Mouse (Mus musculus): ENCODE results near the gene Myh1. TPM values are rescaled to one million over a fixed set of nuclear protein-coding genes. Genes with fewer than 3 reads are reported as not detected.

The Myh1 gene
- polyA plus RNA-seq, 1 experiment from 2014 or later = 0.13 TPM

- H3K36me3 ChIP-seq (ENCODE audit: control insufficient read depth, insufficient read depth, low read length) = no peaks in the 10 kb centered on the region
- no peaks in the 10 kb centered on the region for H3K9me3 ChIP-seq (ENCODE audit: control insufficient read depth, low read length)
- no peak overlapping the region for H3K4me3 ChIP-seq (ENCODE audit: low read length)
- no peak overlapping the region for H3K27ac ChIP-seq (ENCODE audit: low read depth, low read length)
- H3K27me3 ChIP-seq (replicated peaks; ENCODE audit: control insufficient read depth, insufficient read depth, low read length) = no peaks in the 10 kb centered on the region
- no peak for ATAC-seq
- 54% methylated on average over 5 of the region's 5 CpGs for WGBS
- no peaks in the 10 kb centered on the region for H3K4me1 ChIP-seq (ENCODE audit: control insufficient read depth, insufficient read depth, low read depth, low read length)
- no peak overlapping the region for H3K9ac ChIP-seq (ENCODE audit: low read depth, low read length)
- no peak overlapping the region for H3K4me2 ChIP-seq (ENCODE audit: low read length)
Measured at GRCm38 (mm10) chr11:67164851-67165250, 35.0 kb upstream of the Myh1 start.

- whole genome bisulfite sequencing = 28% methylated on average over 5 of the region's 5 CpGs
- no peak overlapping the region for H3K4me2 ChIP-seq (ENCODE audit: low read length)
Measured at GRCm38 (mm10) chr11:67169301-67169700, 30.6 kb upstream of the Myh1 start.

GRCm38 (mm10) chr11:67170727-67171126 lies 29.1 kb upstream of the Myh1 start, which contains the start of gene Myh2:
Gene Myh2, plus strand, starts transcription at chr11:67171027.
- Histone ChIP-seq H3K36me3 (ENCODE audit: control insufficient read depth, insufficient read depth, low read length) (no peaks in the 10 kb centered on the region), H3K27ac (ENCODE audit: low read depth, low read length) (no peak within 1 kb of the TSS), H3K4me2 (ENCODE audit: low read length) (no peak within 1 kb of the TSS), H3K27me3 (replicated peaks; ENCODE audit: control insufficient read depth, insufficient read depth, low read length) (no peaks in the 10 kb centered on the region), H3K4me3 (ENCODE audit: low read length) (no peak within 1 kb of the TSS), H3K9me3 (ENCODE audit: control insufficient read depth, low read length) (no peaks in the 10 kb centered on the region), H3K4me1 (ENCODE audit: control insufficient read depth, insufficient read depth, low read depth, low read length) (no peaks in the 10 kb centered on the region), H3K9ac (ENCODE audit: low read depth, low read length) (no peak within 1 kb of the TSS)
- 51% methylated on average over 14 of the region's 14 CpGs for WGBS
- no peak for ATAC-seq

More at GRCm38 (mm10) chr11:67169301-67169700, 30.6 kb upstream of the Myh1 start:
- Histone ChIP-seq H3K4me3 (ENCODE audit: low read length) (no peak overlapping the region), H3K9me3 (ENCODE audit: control insufficient read depth, low read length) (no peaks in the 10 kb centered on the region), H3K27ac (ENCODE audit: low read depth, low read length) (no peak overlapping the region), H3K36me3 (ENCODE audit: control insufficient read depth, insufficient read depth, low read length) (no peaks in the 10 kb centered on the region), H3K9ac (ENCODE audit: low read depth, low read length) (no peak overlapping the region), H3K4me1 (ENCODE audit: control insufficient read depth, insufficient read depth, low read depth, low read length) (no peaks in the 10 kb centered on the region), H3K27me3 (replicated peaks; ENCODE audit: control insufficient read depth, insufficient read depth, low read length) (no peaks in the 10 kb centered on the region)
- ATAC-seq = no peak

- Histone ChIP-seq H3K4me2 (ENCODE audit: low read length) (no peak overlapping the region), H3K27me3 (replicated peaks; ENCODE audit: control insufficient read depth, insufficient read depth, low read length) (no peaks in the 10 kb centered on the region), H3K4me3 (ENCODE audit: low read length) (no peak overlapping the region), H3K9ac (ENCODE audit: low read depth, low read length) (no peak overlapping the region), H3K27ac (ENCODE audit: low read depth, low read length) (no peak overlapping the region), H3K9me3 (ENCODE audit: control insufficient read depth, low read length) (no peaks in the 10 kb centered on the region), H3K4me1 (ENCODE audit: control insufficient read depth, insufficient read depth, low read depth, low read length) (no peaks in the 10 kb centered on the region), H3K36me3 (ENCODE audit: control insufficient read depth, insufficient read depth, low read length) (no peaks in the 10 kb centered on the region)
- 90% methylated on average over 2 of the region's 2 CpGs for WGBS
- ATAC-seq = no peak
Measured at GRCm38 (mm10) chr11:67172439-67172838, 27.4 kb upstream of the Myh1 start.

- Histone ChIP-seq H3K4me1 (ENCODE audit: control insufficient read depth, insufficient read depth, low read depth, low read length) (no peaks in the 10 kb centered on the region), H3K27ac (ENCODE audit: low read depth, low read length) (no peak overlapping the region), H3K36me3 (ENCODE audit: control insufficient read depth, insufficient read depth, low read length) (no peaks in the 10 kb centered on the region), H3K27me3 (replicated peaks; ENCODE audit: control insufficient read depth, insufficient read depth, low read length) (no peaks in the 10 kb centered on the region), H3K9me3 (ENCODE audit: control insufficient read depth, low read length) (no peaks in the 10 kb centered on the region), H3K4me3 (ENCODE audit: low read length) (no peak overlapping the region), H3K9ac (ENCODE audit: low read depth, low read length) (no peak overlapping the region), H3K4me2 (ENCODE audit: low read length) (no peak overlapping the region)
- ATAC-seq = no peak
- WGBS = 42% methylated on average over 5 of the region's 5 CpGs
Measured at GRCm38 (mm10) chr11:67176376-67176775, 23.5 kb upstream of the Myh1 start.

GRCm38 (mm10) chr11:67190316-67190715 lies 9.5 kb upstream of the Myh1 start:
- Histone ChIP-seq H3K4me3 (ENCODE audit: low read length) (no peak overlapping the region), H3K9ac (ENCODE audit: low read depth, low read length) (no peak overlapping the region), H3K36me3 (ENCODE audit: control insufficient read depth, insufficient read depth, low read length) (no peaks in the 10 kb centered on the region), H3K27me3 (replicated peaks; ENCODE audit: control insufficient read depth, insufficient read depth, low read length) (no peaks in the 10 kb centered on the region), H3K9me3 (ENCODE audit: control insufficient read depth, low read length) (no peaks in the 10 kb centered on the region), H3K4me1 (ENCODE audit: control insufficient read depth, insufficient read depth, low read depth, low read length) (no peaks in the 10 kb centered on the region), H3K4me2 (ENCODE audit: low read length) (no peak overlapping the region), H3K27ac (ENCODE audit: low read depth, low read length) (no peak overlapping the region)
- 80% methylated on average over 10 of the region's 10 CpGs for WGBS
- no peak for ATAC-seq

GRCm38 (mm10) chr11:67190814-67191213 lies 9.0 kb upstream of the Myh1 start:
- WGBS = 89% methylated on average over 2 of the region's 2 CpGs
- Histone ChIP-seq H3K4me1 (ENCODE audit: control insufficient read depth, insufficient read depth, low read depth, low read length) (no peaks in the 10 kb centered on the region), H3K27me3 (replicated peaks; ENCODE audit: control insufficient read depth, insufficient read depth, low read length) (no peaks in the 10 kb centered on the region), H3K9ac (ENCODE audit: low read depth, low read length) (no peak overlapping the region), H3K9me3 (ENCODE audit: control insufficient read depth, low read length) (no peaks in the 10 kb centered on the region), H3K4me3 (ENCODE audit: low read length) (no peak overlapping the region), H3K36me3 (ENCODE audit: control insufficient read depth, insufficient read depth, low read length) (no peaks in the 10 kb centered on the region), H3K27ac (ENCODE audit: low read depth, low read length) (no peak overlapping the region), H3K4me2 (ENCODE audit: low read length) (no peak overlapping the region)
- ATAC-seq = no peak

GRCm38 (mm10) chr11:67191496-67191895 lies 8.4 kb upstream of the Myh1 start:
- H3K27ac ChIP-seq (ENCODE audit: low read depth, low read length) = no peak overlapping the region
- no peaks in the 10 kb centered on the region for H3K27me3 ChIP-seq (replicated peaks; ENCODE audit: control insufficient read depth, insufficient read depth, low read length)
- H3K9me3 ChIP-seq (ENCODE audit: control insufficient read depth, low read length) = no peaks in the 10 kb centered on the region
- no peak overlapping the region for H3K4me3 ChIP-seq (ENCODE audit: low read length)
- ATAC-seq = no peak
- H3K4me2 ChIP-seq (ENCODE audit: low read length) = no peak overlapping the region
- no peaks in the 10 kb centered on the region for H3K4me1 ChIP-seq (ENCODE audit: control insufficient read depth, insufficient read depth, low read depth, low read length)
- WGBS = 92% methylated on average over 14 of the region's 14 CpGs
- no peak overlapping the region for H3K9ac ChIP-seq (ENCODE audit: low read depth, low read length)
- no peaks in the 10 kb centered on the region for H3K36me3 ChIP-seq (ENCODE audit: control insufficient read depth, insufficient read depth, low read length)

- no peak overlapping the region for H3K27ac ChIP-seq (ENCODE audit: low read depth, low read length)
- no peaks in the 10 kb centered on the region for H3K36me3 ChIP-seq (ENCODE audit: control insufficient read depth, insufficient read depth, low read length)
- H3K4me2 ChIP-seq (ENCODE audit: low read length) = no peak overlapping the region
- H3K27me3 ChIP-seq (replicated peaks; ENCODE audit: control insufficient read depth, insufficient read depth, low read length) = no peaks in the 10 kb centered on the region
- no peaks in the 10 kb centered on the region for H3K9me3 ChIP-seq (ENCODE audit: control insufficient read depth, low read length)
- no peak overlapping the region for H3K4me3 ChIP-seq (ENCODE audit: low read length)
- WGBS = 42% methylated on average over 1 of the region's 1 CpGs
- no peak for ATAC-seq
- no peak overlapping the region for H3K9ac ChIP-seq (ENCODE audit: low read depth, low read length)
- H3K4me1 ChIP-seq (ENCODE audit: control insufficient read depth, insufficient read depth, low read depth, low read length) = no peaks in the 10 kb centered on the region
Measured at GRCm38 (mm10) chr11:67199321-67199720, 531 bp upstream of the Myh1 start.

- Histone ChIP-seq H3K36me3 (ENCODE audit: control insufficient read depth, insufficient read depth, low read length) (no peaks in the 10 kb centered on the region), H3K9me3 (ENCODE audit: control insufficient read depth, low read length) (no peaks in the 10 kb centered on the region), H3K27ac (ENCODE audit: low read depth, low read length) (no peak overlapping the region), H3K27me3 (replicated peaks; ENCODE audit: control insufficient read depth, insufficient read depth, low read length) (no peaks in the 10 kb centered on the region), H3K9ac (ENCODE audit: low read depth, low read length) (no peak overlapping the region), H3K4me3 (ENCODE audit: low read length) (no peak overlapping the region), H3K4me1 (ENCODE audit: control insufficient read depth, insufficient read depth, low read depth, low read length) (no peaks in the 10 kb centered on the region), H3K4me2 (ENCODE audit: low read length) (no peak overlapping the region)
- ATAC-seq = no peak
- 77% methylated on average over 3 of the region's 3 CpGs for WGBS
Measured at GRCm38 (mm10) chr11:67204766-67205165, 4.9 kb downstream of the Myh1 start.
